Comparison of ENCODE assay signal across 8 mouse cellular contexts in genomic region chr11:117333150-117333715, GRCm38 (mm10).
DNase-seq lines count a peak whose midpoint lies in the region; ATAC-seq and TF ChIP-seq lines count a peak whose summit lies in the region.

No protein-coding gene starts in this region.

- no peaks in the 10 kb centered on the region for H3K36me3 ChIP-seq in heart, embryonic 13.5 days
- no peaks in the 10 kb centered on the region; the same call in 1 of the 2 replicates for H3K36me3 ChIP-seq in ES-E14 (ENCODE audit: control insufficient read depth, insufficient read depth, low read length, poor library complexity, severe bottlenecking)
- no peaks in the 10 kb centered on the region for H3K36me3 ChIP-seq in forebrain, postnatal 0 days (ENCODE audit: insufficient read depth)
- no peaks in the 10 kb centered on the region for H3K36me3 ChIP-seq in liver, postnatal 0 days (replicated peaks; ENCODE audit: insufficient read depth, low read length)

- H3K27me3 ChIP-seq in heart, embryonic 13.5 days (replicated peaks) = no peaks in the 10 kb centered on the region
- no peaks in the 10 kb centered on the region for H3K27me3 ChIP-seq in forebrain, postnatal 0 days (ENCODE audit: insufficient read depth, low read length)
- no peaks in the 10 kb centered on the region for H3K27me3 ChIP-seq in liver, postnatal 0 days (ENCODE audit: insufficient read depth, low read length)

- intact Hi-C loops in heart, postnatal 10 days (cut with DNase I) = loop anchor here (2.0 kb wide), 1 partner anchor 16 kb away; no protein-coding TSS in a partner anchor

- H3K9me3 ChIP-seq in heart, embryonic 13.5 days = no peaks in the 10 kb centered on the region
- H3K9me3 ChIP-seq in ES-E14 (ENCODE audit: control insufficient read depth, insufficient read depth, low read depth, low read length) = no peaks in the 10 kb centered on the region
- H3K9me3 ChIP-seq in forebrain, postnatal 0 days (ENCODE audit: low read length) = no peaks in the 10 kb centered on the region
- no peaks in the 10 kb centered on the region for H3K9me3 ChIP-seq in liver, postnatal 0 days (ENCODE audit: low read length)

- peaks cover 76% of the 10 kb centered on the region for H3K4me1 ChIP-seq in heart, embryonic 13.5 days
- peaks cover 1 to 31% of the 10 kb centered on the region in 2 experiments; a peak in 3 of 4 replicates for H3K4me1 ChIP-seq in ES-E14 (ENCODE audit: control insufficient read depth in 2 of 2, insufficient read depth in 2 of 2, low read length in 2 of 2, poor library complexity in 1 of 2)
- peaks cover 34% of the 10 kb centered on the region for H3K4me1 ChIP-seq in forebrain, postnatal 0 days (ENCODE audit: insufficient read depth)
- peaks cover 81% of the 10 kb centered on the region for H3K4me1 ChIP-seq in liver, postnatal 0 days (ENCODE audit: insufficient read depth)

- ATAC-seq in heart, embryonic 13.5 days (ENCODE audit: extremely low read depth, insufficient number of reproducible peaks, low FRiP score, low TSS enrichment) = no peak
- 0 out of 2 replicates have a peak, but pooled peaks have one; percentile 2 for ATAC-seq in forebrain, postnatal 0 days
- ATAC-seq in liver, postnatal 0 days = no peak

- in situ Hi-C loops in ES-E14 (cut with MboI; ENCODE audit: low sequenced_read_pairs in 2 of 2, unreplicated experiment in 2 of 2) = no loop called here

- 26% methylated on average over 13 of the region's 13 CpGs for WGBS in heart, embryonic 13.5 days
- 8% methylated on average over 13 of the region's 13 CpGs for WGBS in forebrain, postnatal 0 days
- WGBS in liver, postnatal 0 days (ENCODE audit: insufficient replicate concordance) = 9% methylated on average over 13 of the region's 13 CpGs

- H3K4me2 ChIP-seq in heart, embryonic 13.5 days = peak overlapping the region; percentile 89
- peak overlapping the region; percentile 84 for H3K4me2 ChIP-seq in forebrain, postnatal 0 days (ENCODE audit: low read depth)
- H3K4me2 ChIP-seq in liver, postnatal 0 days (ENCODE audit: low read depth, low read length) = peak overlapping the region; percentile 83

- TF ChIP-seq CTCF in forebrain, postnatal 0 days (IDR thresholded peaks at IDR 0.05; ENCODE audit: low read depth) = no peak
- no peak for TF ChIP-seq CTCF in liver, postnatal 0 days (IDR thresholded peaks at IDR 0.05; ENCODE audit: low read depth)

- H3K4me3 ChIP-seq in heart, embryonic 13.5 days = peak overlapping the region; percentile 64
- H3K4me3 ChIP-seq in ES-E14 (ENCODE audit: insufficient read depth in 1 of 2, low read depth in 1 of 2, low read length in 2 of 2, poor library complexity in 1 of 2, severe bottlenecking in 1 of 2) = peak overlapping the region; percentile 69 to 80
- H3K4me3 ChIP-seq in forebrain, postnatal 0 days (ENCODE audit: low read depth, low read length) = peak overlapping the region; percentile 67
- H3K4me3 ChIP-seq in liver, postnatal 0 days (ENCODE audit: low read depth, low read length) = peak overlapping the region; percentile 56

- H3K9ac ChIP-seq in heart, embryonic 13.5 days = peak overlapping the region; percentile 87
- peak overlapping the region; percentile 81; the same call in 1 of the 2 replicates for H3K9ac ChIP-seq in ES-E14 (ENCODE audit: insufficient read depth, low read depth, low read length, poor library complexity, severe bottlenecking)
- peak overlapping the region; percentile 86 for H3K9ac ChIP-seq in forebrain, postnatal 0 days
- H3K9ac ChIP-seq in liver, postnatal 0 days (replicated peaks) = peak overlapping the region; percentile 64

- H3K27ac ChIP-seq in heart, embryonic 13.5 days (replicated peaks) = peak overlapping the region; percentile 90
- peak overlapping the region; percentile 11; the same call in 1 of the 2 replicates for H3K27ac ChIP-seq in ES-E14 (ENCODE audit: insufficient read depth, low read depth, low read length, poor library complexity, severe bottlenecking)
- H3K27ac ChIP-seq in forebrain, postnatal 0 days (ENCODE audit: low read depth, low read length) = peak overlapping the region; percentile 94
- peak overlapping the region; percentile 93 for H3K27ac ChIP-seq in liver, postnatal 0 days (ENCODE audit: low read depth)

- DNase-seq in heart, postnatal 10 days = no peak
- DNase-seq in ES-E14 (ENCODE audit: low read depth, low spot score) = no peak
- no peak for DNase-seq in forebrain, postnatal 0 days
- DNase-seq in liver, postnatal 0 days = no peak
- no peak for DNase-seq in adrenal gland, adult 2 months
- DNase-seq in layer of hippocampus, postnatal 14 days (ENCODE audit: low spot score in 2 of 2) = no peak
- DNase-seq in embryo, embryonic 10.5 days (ENCODE audit: low spot score) = no peak

- TF ChIP-seq EP300 in liver, postnatal 0 days (IDR thresholded peaks at IDR 0.05; ENCODE audit: low read depth) = no peak

TF ChIP-seq in ES-E14, 5 proteins besides CTCF, POLR2A, EP300 and RAD21:
- TF ChIP-seq HCFC1 (IDR thresholded peaks at IDR 0.05; ENCODE audit: borderline replicate concordance, insufficient read depth, low read length) = no peak
- TF ChIP-seq CHD2 (IDR thresholded peaks at IDR 0.05; ENCODE audit: low read depth, low read length) = no peak
- TF ChIP-seq MAFK (IDR thresholded peaks at IDR 0.05; ENCODE audit: insufficient read depth, low read depth, low read length) = no peak
- no peak for TF ChIP-seq ZC3H11A (IDR thresholded peaks at IDR 0.05; ENCODE audit: borderline replicate concordance, low read depth, low read length)
TF ChIP-seq in ES-E14: peak in this region for 0.

Comparison
In these comparisons a context has a peak if more than half of its experiments do, and no peak if none do; other contexts are left out.
1. H3K27ac ChIP-seq: peak in every context shown above with its lines; median percentile 94 in forebrain, postnatal 0 days; 93 in liver, postnatal 0 days; 90 in heart, embryonic 13.5 days; 11 in ES-E14.